Mouse (Mus musculus): ENCODE measurements around the gene Olfr1278. TPM values are rescaled to one million over a fixed set of nuclear protein-coding genes. Genes with fewer than 3 reads are reported as not detected.

Olfr1278 gene
- total RNA-seq (2023): not detected in 4 replicates

DNA sequence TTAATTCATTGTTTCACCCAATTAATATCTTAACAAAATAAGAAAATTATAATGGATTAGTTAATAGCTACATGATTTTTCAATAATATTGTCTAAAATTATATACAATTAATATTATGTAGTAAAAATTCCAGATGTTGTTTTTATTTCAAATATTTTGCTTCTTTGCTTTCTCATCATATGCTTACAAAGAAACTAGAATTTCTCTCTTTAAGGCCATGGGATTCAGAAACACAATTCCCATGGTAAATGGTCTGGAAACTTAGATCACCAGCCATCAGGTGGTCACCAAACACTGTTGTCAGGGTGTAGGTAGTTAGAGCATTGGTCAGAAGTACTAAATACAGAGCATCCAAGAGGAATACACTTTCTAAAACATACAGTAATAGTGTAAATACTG lies at the start of gene Olfr1278:
Gene Olfr1278, plus strand, starts transcription at position 301 of the 400 bp plus-strand sequence.

DNA sequence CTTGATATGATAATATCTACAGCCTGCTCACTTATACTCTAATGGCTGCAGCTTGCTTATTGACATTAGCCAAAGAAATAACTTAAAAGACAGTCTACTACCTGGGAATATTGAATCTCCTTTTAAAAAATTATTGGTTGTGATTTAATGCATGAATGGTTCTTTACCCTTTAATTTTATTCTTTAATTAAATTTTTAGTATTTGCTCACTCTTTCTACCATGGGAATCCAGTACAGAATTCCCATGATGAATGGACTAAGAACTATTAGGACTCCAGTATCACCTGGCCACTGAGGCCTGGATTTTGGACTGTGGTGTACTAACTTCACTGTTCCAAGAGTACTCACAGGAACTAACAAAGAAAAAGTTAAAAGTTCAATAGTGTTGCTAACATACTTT lies 35.7 kb upstream of the Olfr1278 start, which contains the start of gene Olfr1276:
Gene Olfr1276, plus strand, starts transcription at position 301 of the 400 bp plus-strand sequence.

DNA sequence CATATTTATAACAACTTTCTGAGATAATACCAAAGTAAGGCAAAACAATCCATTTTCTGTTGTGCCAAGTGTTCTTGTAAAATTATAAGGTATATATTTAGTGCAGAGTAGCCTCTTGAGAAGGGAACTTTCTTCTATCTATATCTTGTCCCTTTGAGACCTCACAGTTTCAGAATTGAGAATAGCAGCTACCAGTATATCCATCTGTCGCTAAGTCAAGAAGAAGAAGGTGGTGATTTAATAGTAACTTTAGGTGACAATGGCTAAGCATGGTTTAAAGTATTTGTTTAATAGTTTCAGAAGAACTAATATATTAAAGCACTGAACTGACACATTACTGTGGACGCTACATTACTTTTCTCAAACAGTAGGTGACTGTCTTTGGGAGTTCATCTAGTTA lies 15.9 kb upstream of the Olfr1278 start, which contains the start of gene Olfr1277:
Gene Olfr1277, minus strand, starts transcription at position 101 of the 400 bp plus-strand sequence.

DNA sequence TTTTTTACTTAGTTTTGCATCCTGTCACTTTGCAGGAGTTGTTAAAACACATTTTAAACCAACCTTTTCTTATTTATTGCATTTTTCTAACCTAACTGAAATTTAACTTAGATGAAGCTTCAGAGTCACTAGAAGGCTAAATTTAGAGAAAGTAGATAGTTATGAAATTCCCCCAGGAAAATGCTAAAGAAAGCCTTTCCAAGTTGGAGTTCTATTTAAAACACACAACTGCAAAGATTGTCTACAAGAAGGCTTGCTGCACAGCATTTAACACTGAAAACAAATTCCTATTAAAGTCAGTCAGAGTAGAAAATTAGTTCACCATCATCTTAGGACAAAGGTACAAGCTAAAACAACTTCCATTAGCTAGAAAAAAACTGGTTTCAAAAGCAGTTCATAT lies 10.4 kb downstream of the Olfr1278 start, which contains the start of gene Olfr1279:
Gene Olfr1279, plus strand, starts transcription at position 262 of the 400 bp plus-strand sequence.

DNA sequence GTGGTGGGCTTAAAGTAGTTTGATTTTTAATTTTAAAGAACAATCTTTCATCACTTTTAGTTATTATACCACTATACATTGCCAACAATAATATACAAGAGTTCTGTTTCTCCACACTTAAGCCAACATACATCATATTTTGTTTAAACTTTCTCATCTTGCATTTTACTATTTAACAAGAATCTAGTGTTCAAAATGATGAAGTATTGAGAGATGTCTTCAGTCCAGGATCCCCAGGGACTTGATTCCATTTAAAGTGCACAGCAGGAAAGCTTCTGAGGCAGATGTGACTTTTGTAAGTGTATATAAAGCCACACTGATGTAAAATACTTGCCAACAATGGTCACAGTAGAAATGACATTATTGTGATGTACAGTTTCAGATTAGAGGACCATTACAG lies 23.8 kb downstream of the Olfr1278 start, which contains the start of gene Olfr1280:
Gene Olfr1280, plus strand, starts transcription at position 301 of the 400 bp plus-strand sequence.

DNA sequence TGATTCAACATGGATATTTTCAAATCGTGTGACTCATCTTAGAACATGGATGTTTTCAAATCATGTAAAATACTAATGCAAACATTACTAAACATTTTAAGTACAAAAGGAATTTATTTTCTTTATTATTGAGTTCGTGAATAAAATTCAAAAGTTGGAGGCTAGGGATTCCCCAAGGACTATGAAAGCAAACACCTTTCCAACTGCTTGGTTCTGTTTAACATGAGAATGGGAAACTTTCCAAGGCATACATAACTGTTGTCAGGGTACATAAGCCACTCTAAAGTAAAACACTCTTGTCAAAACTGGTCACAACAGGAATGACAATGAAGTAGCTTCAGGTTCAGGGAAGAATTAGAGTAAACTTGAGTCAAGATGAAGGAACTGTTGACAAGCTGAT lies 36.3 kb downstream of the Olfr1278 start, which contains the start of gene Olfr1281:
Gene Olfr1281, plus strand, starts transcription at position 301 of the 400 bp plus-strand sequence.

DNA sequence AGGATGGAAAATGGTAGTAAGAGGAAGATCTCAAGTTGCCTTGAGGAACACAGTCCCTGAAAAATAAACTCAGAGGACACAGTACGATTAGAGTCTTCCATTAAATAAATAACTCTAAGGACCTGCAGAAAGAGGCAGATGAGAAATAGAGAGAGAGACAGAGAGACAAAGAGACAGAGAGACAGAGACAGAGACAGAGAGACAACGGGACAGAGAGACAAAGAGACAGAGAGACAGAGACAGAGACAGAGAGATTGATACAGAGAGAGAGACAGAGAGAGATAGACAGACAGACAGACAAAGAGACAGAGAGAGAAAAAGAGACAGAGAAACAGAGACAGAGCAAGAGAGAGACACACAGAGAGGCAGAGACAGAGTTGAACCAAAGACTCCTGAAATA lies 46.0 kb downstream of the Olfr1278 start, which contains the start of gene Olfr1282:
Gene Olfr1282, minus strand, starts transcription at position 101 of the 400 bp plus-strand sequence.

Other genes starting within 250 kb of the Olfr1278 start
- gene Gm13941, start 184.2 kb upstream of the Olfr1278 start, total RNA-seq (2023): not detected in 4 replicates
- gene Gm15130, start 137.2 kb upstream of the Olfr1278 start, total RNA-seq (2023): not detected in 4 replicates
- not detected in 4 replicates for gene 4930430A15Rik, start 60.5 kb upstream of the Olfr1278 start, total RNA-seq (2023)
- gene Olfr1275, start 54.9 kb upstream of the Olfr1278 start, total RNA-seq (2023): not detected in 4 replicates
- gene Olfr1276, start 35.6 kb upstream of the Olfr1278 start, total RNA-seq (2023): not detected in 4 replicates
- not detected in 4 replicates for gene Olfr1277, start 16.0 kb upstream of the Olfr1278 start, total RNA-seq (2023)
- not detected in 4 replicates for gene Olfr1279, start 10.5 kb downstream of the Olfr1278 start, total RNA-seq (2023)
- gene Olfr1280, start 23.9 kb downstream of the Olfr1278 start, total RNA-seq (2023): not detected in 4 replicates
- gene Olfr1281, start 36.4 kb downstream of the Olfr1278 start, total RNA-seq (2023): not detected in 4 replicates
- gene Olfr1282, start 45.9 kb downstream of the Olfr1278 start, total RNA-seq (2023): not detected in 4 replicates
- gene Olfr1283, start 76.7 kb downstream of the Olfr1278 start, total RNA-seq (2023): not detected in 4 replicates
- not detected in 4 replicates for gene Olfr1284, start 85.4 kb downstream of the Olfr1278 start, total RNA-seq (2023)
- not detected in 4 replicates for gene Olfr1286, start 133.0 kb downstream of the Olfr1278 start, total RNA-seq (2023)
- not detected in 4 replicates for gene Olfr1287, start 159.0 kb downstream of the Olfr1278 start, total RNA-seq (2023)
- gene Olfr1288, start 184.0 kb downstream of the Olfr1278 start, total RNA-seq (2023): not detected in 4 replicates
- not detected in 4 replicates for gene Olfr1289, start 190.7 kb downstream of the Olfr1278 start, total RNA-seq (2023)
- gene Olfr1290, start 203.7 kb downstream of the Olfr1278 start, total RNA-seq (2023): not detected in 4 replicates
- gene Olfr1291-ps1, start 207.0 kb downstream of the Olfr1278 start, total RNA-seq (2023): not detected in 4 replicates
- not detected in 4 replicates for gene Olfr1293-ps, start 235.1 kb downstream of the Olfr1278 start, total RNA-seq (2023)